Mouse (Mus musculus) thymus, postnatal 4 days (tissue): ENCODE measurements around the gene Hexb.
"Not testable (repeated sequence)": the region's sequence is repeated elsewhere in the genome, so short reads cannot be mapped to it uniquely, and the experiment has no call there.

Source experiments
- DNase-seq: peaks from one replicate; pipeline ENCODE4 v3.0.0; 2021

The Hexb gene

DNA sequence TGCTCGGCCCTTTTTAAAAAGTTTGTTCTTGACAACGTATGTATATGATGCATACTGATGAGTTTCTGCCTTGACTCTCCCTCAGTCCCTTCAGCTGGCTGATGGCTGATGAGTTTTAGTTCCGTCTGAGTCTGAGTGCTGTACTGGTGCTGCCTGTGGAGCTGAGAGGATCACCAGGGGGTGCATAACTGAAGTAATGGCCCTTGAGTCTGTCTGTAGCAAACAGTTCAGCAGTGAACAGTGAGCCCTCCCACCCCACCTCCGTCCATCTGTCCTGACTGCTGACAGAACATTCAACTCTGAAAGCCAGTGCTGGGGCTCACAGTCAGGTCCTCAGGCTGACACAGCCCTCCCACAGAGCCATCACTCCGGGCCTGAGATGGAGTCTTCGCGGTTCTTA, 19.2 kb downstream of the Hexb start:
- DNase-seq: no peak

DNA sequence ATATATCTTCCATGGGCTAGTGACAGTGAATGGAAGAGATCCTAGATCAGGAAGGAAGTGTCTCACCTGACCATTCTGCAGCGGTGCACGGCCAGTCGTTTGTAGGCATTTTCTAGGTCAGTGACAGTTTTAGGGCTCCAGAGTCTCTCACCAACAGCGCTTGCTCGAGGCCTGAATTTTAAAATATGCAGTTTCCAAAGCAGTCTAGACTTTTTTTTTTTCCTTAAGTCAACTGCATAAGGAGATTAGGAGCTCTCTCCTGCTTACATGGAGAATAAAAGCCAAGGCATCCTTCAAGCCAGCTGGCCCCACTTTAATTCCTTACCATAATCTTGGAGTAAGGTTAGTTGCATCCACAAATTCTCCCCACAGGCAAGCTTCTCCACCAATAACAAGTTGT, 21.4 kb downstream of the Hexb start:
- DNase-seq: no peak

DNA sequence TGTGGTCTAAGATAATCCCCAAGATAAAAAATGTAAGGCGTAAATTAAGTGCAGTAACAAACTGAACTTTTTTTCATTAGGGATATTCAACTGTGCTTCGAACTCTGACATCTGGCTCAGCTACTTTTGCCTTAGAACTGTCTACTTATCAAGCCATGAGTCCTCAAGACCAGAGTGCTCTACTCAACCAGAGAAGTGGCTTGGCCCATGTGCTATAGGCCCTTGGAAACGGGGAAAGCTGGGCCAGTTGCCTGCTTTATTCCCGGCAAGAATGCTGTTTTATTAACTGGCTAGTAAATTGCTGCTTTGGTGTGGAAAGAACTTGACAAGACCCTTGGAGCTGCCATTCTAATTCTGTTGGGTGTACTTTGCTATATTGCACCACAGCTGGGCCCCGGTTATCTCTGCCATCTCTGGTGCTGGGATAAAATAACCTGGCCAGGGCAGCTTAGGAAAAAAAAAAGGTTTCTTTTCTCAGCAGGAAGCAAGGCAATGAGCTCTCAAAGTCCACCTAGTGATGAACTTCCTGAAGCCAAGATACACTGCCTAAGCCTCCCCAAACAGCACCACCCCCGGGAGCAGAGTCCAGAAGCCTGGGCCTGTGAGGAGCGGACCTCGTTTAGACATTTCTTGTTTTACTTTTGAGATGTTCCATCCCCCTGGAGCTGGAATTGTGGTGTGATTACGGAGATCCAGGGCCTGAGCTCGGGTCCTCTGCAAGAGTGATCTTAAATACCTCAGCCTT, 22.5 kb downstream of the Hexb start:
- DNase-seq: no peak

DNA sequence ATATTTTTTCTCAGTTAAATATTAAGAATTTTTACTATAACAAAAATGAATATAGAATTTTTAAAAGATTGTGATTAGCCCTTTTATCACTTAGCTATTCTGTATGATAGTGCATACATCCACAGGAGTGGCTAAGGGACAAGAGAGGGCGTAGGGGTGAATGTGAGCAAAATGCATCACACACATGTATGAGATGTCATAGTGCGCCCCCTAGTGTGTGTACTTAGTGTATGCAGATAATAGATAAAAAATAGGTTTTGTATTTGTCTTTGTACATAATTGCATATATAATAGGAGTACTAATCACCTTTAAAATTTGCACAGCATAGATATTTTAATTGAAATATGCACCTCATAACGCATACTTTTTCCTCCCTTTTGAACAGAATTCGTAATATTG, 52.3 kb downstream of the Hexb start:
- DNase-seq: peak; percentile 77

DNA sequence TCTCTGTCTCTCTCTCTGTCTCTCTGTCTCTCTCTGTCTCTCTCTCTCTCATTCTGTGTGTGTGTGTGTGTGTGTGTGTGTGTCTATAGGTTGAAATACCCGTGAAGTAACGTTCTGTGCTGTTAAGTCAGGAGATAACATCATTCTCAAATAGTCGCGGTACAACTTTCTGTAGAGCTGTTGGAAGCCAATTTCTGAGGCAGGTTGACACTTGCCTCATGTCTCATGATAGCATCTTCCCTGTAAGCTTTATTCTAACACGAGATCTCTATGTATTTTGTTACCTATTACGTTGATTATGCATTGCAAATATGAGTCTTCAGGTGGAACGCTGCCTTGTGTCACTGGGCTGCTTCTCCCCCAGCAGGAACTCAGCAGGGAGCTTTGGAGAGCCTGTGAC, 55.8 kb downstream of the Hexb start:
- DNase-seq: no peak

DNA sequence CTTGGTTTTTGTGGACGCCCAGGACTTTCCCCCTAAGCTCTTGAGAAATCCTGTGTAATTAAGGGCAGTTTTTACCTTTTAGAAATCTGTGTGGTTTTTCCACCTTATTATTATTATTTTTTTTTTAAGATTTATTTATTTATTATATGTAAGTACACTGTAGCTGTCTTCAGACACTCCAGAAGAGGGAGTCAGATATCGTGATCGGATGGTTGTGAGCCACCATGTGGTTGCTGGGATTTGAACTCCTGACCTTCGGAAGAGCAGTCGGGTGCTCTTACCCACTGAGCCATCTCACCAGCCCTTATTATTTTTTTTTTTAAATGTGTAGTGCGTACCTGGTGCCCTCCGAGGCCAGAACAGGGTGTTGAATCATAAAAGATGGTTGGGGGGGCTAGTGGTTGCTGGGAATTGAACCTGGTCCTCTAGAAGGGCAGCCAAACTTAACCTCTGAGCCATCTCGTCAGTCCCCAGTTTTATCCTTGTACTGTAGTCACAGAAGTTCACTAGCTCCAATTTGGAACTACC, 59.7 kb downstream of the Hexb start:
- not testable (repeated sequence) for DNase-seq

DNA sequence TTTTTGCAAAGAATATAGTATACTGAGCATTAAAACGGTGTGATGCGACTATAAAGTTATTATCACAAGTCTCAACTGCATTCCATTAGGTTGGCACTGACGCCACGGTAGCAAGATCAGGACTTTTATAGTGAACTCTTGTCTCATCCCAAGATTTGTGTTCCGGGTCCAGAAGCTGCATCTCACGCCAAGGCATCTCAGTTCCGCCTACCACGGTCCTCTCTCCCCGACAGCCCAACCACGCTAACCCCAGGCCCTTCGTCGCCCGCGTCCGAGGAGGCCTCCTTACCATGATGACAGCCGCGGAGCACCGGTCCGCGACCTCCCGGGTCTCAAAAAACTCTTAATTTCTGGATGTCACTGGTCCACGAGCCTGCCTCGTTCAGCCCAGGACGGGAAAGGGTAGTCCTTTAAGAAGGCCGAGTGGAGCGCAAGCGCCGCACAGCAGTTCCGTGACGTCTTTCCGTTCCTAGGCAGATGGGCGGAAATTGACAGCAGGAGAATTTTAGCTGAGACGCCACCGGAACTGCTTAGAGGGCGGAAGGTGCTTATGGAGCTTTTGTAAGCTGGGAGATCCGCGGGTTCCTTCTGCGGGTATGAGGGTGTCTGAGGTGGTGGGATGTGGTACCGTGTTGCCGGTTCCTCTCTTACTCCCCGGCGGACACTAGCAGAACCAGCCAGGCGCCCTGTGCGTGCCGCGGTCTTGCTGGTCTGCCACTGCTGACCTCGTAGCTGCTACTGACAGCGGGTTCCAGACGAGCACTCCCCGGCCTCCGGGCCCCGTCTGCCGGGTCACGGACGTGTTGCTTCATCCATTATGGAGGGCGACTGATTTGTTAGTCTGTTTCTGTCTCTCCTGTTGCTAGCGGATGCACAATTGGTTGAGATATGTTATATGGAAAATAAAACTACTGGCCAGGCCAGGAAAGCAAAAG, 60.4 kb downstream of the Hexb start, which contains the start of the genes Gfm2 and Nsa2:
Gene Gfm2 (plus strand): TSS at position 472 of the 935 bp plus-strand sequence.
Gene Nsa2 (minus strand): TSS at position 472 of the 935 bp plus-strand sequence.
- DNase-seq: peak; percentile 85

DNA sequence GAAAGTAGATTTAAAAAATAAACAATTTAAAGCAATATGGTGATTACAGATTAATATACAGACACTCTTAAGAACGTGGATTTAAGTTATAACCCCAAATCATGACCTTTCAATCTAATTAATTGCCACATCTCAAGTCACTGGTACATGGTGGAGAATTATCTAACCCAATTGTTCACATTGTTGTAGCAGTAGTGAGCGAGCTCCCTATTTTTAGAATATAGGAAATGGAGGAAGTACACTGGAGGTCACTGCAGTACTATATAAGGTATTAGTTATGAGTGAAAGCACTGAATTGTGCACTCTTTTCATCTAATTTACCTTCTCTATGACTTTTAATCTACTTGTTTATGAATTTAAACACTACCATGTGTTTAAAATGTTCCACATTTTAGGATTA, 67.7 kb downstream of the Hexb start:
- DNase-seq: not testable (repeated sequence)

DNA sequence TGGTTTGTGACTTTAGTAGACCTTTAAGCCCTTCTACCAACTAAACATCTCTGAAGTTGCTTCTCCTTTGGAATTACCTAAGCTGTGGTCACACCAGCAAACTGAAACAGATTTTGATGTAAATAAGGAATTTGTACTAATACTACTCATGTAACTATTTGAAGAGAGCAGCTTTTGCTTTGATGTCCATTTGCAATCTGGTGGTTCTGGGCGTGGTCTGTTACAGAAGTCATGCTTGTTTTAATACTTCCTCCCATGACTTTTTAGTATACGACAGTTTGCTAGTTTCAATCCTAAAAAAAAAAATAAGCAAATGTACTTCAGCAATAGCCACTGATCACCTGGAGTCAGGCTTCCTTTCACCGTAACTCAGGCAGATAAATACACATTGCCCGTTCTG, 68.5 kb downstream of the Hexb start:
- not testable (repeated sequence) for DNase-seq
